Mouse (Mus musculus) mesoderm, embryonic 11.5 days (tissue): ENCODE measurements at regions not wholly inside any gene's neighbourhood (a gene's known extent, or its start where the extent isn't known, plus 50 kb on each side); places are given as distances from the start of the nearest gene placed in this dataset.
"Not testable (repeated sequence)": the region's sequence is repeated elsewhere in the genome, so short reads cannot be mapped to it uniquely, and the experiment has no call there.

ENCODE experiments used
- DNase-seq: peaks from one replicate; pipeline ENCODE4 v3.0.0-alpha.2; 2012; ENCODE audit warnings: low read depth, low spot score

DNA sequence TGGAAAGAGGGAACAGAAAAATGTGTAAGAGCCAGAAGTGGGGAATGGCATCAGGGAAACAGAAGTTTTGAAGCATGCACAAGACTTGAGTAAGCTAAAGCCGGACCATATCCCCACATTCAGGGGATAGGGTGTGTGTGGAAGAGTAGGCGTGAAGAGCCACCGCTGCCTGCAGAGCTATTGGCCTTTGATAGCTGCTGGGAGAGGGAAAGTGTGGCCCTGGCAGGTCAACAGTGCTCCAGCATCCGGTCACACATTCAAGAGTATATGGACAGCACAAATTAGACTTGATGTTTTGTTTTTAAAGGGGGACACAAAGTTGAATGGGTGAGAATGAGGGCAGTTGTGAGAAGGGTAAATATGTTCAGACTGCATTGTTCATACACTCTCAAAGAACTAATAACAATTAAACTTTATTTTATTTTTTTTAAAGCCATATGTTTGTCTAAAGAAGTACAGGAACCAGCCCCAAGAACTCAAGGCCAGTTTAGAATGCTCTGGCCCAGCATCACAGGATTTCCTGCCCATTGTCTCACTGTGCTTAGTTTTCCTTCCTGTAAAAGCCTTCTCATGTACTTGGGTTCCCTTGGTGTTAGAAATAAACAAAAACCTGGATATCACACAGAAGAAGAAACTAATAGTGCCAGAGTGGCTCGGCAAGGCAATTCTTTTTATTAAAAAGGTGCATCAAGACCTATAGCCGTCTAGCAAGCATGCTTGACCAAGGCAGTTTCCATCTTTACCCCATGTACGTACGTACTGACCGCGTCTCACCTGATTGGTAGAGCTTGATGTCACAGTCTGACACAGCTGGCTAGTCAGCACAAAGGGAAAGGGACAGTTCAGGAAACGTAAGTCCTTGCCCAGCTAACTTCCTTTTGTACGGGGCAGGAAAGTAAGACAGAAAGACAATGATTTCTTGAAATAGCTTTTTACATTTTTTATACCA, 144.6 kb upstream of the Rbbp6 start:
- DNase-seq, result peak; percentile 8

DNA sequence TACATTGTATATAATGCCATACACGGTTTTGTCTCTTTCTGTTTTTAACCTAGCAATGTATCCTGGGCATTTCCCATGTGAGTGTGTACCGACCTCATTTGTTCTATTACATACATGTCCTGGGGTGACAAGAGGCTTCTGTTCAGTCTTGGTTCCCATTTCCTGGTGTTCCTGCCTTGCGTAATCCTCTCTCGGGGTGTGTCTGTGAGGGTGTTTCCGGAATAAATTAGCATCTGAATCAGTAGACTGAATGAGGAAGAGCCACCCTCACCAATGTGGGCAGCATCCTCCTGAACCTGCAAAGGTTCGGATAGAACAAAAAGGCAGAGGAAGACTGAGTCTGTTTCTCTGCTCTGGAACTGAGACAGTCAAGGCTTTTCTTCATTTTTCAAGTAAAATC, 142.1 kb upstream of the Rbbp6 start:
- no peak for DNase-seq

DNA sequence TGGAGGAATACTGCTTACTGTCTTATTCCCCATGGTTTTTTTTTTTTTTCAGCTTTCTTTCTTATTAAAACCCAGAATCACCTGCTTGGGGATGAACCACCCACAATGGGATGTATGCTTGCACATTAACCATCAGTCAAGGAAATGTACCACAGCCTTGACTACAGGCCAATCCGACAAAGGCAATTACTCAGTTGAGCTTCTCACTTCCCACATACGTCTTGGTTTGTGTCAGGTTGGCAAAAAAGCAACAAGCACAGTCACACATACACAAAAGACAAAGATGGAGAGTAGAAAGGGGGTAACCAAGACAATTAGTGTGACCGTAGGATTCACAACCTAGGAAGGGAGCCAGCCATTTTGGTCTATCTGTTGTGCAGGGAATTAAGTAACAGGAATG, 126.4 kb upstream of the Rbbp6 start:
- DNase-seq, result no peak

DNA sequence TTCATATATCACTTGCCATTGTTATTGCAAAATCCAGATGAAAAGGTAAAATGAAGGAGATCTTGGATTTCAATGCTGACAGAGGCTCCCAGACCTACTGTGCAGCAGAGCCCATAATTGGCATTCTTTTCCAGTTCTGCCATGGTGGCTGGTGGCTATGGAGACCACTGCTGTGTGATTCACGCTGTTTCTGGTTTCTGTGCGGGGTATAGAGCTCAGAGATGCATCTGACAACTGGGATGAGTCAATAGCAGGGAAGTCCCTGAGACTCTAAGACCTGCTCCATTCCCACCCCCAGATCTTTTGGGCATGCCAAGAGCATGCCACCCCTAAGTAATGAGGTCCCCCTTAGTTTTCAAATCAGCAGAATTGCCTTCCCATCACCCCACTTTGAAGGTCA, 120.7 kb upstream of the Rbbp6 start:
- no peak for DNase-seq

DNA sequence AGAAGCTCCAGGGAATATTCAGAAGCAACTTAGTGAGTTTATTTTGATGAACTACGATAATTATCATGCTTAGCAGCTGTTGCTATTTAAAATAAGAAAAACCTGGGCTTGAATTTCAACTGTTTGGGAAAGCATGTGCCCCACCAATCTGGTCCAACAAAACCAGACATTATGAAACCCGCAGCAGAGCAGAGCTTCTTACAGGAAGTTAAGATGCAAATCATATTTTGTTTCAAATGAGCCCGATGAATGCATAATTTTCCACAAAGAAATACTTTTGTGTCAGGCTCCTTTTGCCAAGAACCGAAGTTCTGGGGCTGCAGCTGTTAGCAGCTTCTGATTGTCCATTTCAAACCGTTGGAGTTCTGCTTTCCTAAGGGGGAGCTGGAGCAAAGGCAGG, 118.1 kb upstream of the Rbbp6 start:
- DNase-seq, result no peak

DNA sequence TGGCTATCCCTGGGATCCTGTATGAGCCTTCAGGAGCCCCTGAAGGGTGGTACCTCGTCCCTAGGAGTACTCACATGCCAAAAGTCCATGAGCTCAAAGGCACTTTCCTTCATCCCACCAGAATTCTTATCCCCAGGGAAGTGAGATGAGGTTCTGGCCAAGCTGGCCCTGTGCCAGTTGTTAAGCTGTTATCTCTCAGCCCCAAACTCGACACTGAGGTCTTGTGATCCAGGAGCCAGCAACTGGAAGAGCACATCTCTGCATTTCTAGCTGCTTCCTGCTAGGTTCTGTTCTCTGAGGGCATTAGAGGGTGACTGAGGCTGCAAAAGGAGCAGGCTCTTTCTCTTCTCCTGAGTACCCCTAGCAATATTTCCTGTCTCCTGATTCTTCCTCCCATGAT, 92.1 kb upstream of the Rbbp6 start:
- no peak for DNase-seq

DNA sequence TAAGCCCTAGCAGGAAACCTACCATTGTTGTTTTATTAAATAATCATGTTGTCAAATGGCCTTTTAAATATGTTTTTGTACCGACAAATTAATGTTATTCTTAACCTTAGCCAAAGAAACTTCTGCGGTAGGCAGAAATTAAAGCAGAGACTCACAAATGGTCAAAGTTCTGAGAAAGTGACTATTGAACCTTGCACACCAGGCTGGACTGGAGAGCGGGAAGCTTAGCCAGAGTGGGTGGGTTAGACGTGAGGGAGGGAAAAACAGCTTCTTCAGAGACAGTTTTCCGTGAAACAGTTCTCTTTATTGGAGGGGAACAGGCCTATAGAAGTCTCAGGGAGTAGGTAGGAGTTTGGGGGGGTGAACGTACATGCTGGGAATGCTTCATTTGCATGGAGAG, 89.2 kb upstream of the Rbbp6 start:
- DNase-seq, result no peak

DNA sequence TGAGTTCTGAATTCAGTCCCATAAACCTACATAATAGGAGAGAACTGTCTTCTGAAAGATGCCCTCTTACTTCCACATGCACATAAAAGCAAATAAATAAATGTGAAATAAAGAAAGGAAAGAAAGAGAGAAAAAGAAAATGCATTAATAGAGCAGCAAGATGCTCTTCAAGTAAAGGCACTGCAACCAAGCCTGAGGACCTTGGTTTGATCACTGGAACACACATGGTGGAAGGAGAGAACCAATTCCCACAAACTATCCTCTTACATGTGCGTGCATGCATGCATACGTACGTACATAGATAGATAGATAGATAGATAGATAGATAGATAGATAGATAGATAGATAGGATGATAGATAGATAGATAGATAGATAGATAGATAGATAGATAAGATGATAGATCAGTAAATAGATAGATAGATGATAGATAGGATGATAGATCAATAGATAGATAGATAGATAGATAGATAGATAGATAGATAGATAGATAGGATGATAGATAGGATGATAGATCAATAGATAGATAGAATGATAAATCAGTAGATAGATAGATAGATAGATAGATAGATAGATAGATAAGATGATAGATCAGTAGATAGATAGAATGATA, 83.5 kb upstream of the Rbbp6 start:
- not testable (repeated sequence) for DNase-seq

DNA sequence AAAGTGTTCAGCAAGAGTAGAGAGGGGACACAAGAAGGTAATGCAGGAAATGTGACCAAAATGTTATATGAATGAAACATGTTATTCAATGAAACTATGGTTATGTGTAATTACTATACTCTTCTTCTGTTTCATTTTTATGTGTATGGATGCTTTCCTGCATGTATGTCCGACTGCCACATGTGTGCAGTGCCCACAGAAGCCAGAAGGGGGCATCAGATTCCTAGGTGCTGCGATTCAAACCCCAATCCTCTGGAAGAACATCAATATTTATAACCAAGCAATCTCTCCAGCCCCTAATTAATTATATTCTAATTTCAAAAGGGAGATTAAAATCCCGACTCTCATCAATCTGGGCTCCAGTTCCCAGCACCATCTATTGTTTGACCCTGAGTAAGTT, 78.7 kb upstream of the Rbbp6 start:
- DNase-seq, result no peak

DNA sequence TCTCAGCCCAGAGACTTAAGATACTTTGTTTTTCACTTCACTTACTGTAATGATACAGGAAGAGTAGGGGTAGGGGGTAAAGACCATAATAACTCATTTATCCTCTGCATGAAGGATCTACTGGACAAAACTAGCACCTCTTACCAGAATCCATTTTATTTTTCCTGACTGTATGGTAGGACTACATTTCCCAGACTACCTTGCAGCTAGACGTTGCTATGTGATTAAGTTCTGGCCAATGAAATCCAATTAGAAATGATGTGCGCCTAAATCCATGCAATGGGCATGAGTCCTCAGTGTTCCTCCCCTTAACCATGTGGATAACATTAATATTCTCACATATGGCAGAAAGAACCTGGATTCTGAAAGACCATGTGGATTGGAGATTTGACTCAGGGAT, 68.3 kb upstream of the Rbbp6 start:
- DNase-seq, result no peak

DNA sequence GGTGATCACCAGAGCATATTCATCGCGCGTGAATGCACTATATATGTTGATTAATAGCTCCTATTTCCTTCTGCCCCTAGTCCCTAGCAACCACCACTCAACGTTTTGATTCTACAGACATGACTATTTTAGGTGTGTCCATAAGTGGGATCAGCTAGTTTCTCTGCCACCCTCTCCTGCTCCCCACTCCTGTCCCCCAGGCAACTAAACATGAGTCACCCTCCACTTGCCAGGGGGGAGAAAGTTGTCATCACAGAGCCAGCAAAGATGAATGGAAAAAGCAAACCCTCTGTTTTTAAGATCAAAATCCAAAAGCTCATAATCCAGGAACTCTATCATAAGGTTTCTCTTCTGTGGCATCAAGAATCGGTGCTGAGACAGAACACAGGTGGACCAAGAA, 59.4 kb upstream of the Rbbp6 start:
- no peak for DNase-seq

DNA sequence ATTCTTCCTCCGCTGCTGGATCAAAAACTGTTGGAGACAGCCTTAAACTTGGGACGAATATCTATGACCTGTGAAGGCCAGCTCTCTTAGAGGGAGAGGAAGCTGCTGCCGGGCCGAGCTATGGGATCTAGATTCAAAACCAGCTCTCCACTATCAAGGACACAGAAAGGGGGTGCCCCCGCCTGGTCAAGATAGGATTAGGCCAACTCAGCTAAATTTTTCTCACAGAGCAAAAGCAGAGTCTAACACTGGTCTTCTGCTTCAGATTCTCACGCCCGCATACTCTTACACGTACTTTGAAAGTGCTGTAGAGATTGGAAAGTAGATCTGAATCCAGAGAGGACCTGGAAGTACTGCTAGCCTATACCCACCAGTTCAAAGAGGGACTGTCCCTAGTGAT, 56.2 kb upstream of the Rbbp6 start:
- no peak for DNase-seq
